Mouse (Mus musculus) brain, embryonic 18.5 days (tissue): ENCODE results near the gene Gm20604.

Source experiments
- DNase-seq: peaks from one replicate; pipeline ENCODE4 v3.0.0-alpha.2; 2012; ENCODE audit warnings: low read depth, low spot score

Gene Gm20604

GRCm38 (mm10) chr12:102758403-102758756 lies at the start of gene Gm20604:
TSS of gene Gm20604 (minus strand) at chr12:102758672.
- DNase-seq, result no peak

- no peak for DNase-seq
Observed at GRCm38 (mm10) chr12:102799528-102799927, 41.1 kb upstream of the Gm20604 start.

- no peak for DNase-seq
Observed at GRCm38 (mm10) chr12:102787927-102788326, 29.5 kb upstream of the Gm20604 start.

GRCm38 (mm10) chr12:102785593-102785985 lies 27.1 kb upstream of the Gm20604 start:
- no peak for DNase-seq

GRCm38 (mm10) chr12:102784899-102785592 lies 26.6 kb upstream of the Gm20604 start:
- DNase-seq, result no peak

GRCm38 (mm10) chr12:102782841-102783240 lies 24.4 kb upstream of the Gm20604 start:
- DNase-seq, result no peak

- DNase-seq, result no peak
Observed at GRCm38 (mm10) chr12:102779452-102779851, 21.0 kb upstream of the Gm20604 start.

GRCm38 (mm10) chr12:102778151-102778550 lies 19.7 kb upstream of the Gm20604 start:
- no peak for DNase-seq

- DNase-seq, result no peak
Observed at GRCm38 (mm10) chr12:102776035-102776434, 17.6 kb upstream of the Gm20604 start.

- DNase-seq, result no peak
Observed at GRCm38 (mm10) chr12:102772676-102773075, 14.2 kb upstream of the Gm20604 start.

- DNase-seq, result no peak
Observed at GRCm38 (mm10) chr12:102771601-102772000, 13.1 kb upstream of the Gm20604 start.

- DNase-seq, result no peak
Observed at GRCm38 (mm10) chr12:102769000-102769399, 10.5 kb upstream of the Gm20604 start.

GRCm38 (mm10) chr12:102763696-102764095 lies 5.2 kb upstream of the Gm20604 start:
- DNase-seq, result no peak

- no peak for DNase-seq
Observed at GRCm38 (mm10) chr12:102761668-102762067, 3.2 kb upstream of the Gm20604 start.

- no peak for DNase-seq
Observed at GRCm38 (mm10) chr12:102758936-102759335, 464 bp upstream of the Gm20604 start.

- DNase-seq, result peak; percentile 94
Observed at GRCm38 (mm10) chr12:102757689-102758402, 626 bp downstream of the Gm20604 start, which contains the start of the genes Gm28051, Gon7 and Ubr7. TSS of gene Gm28051 (minus strand) at chr12:102757765. TSS of gene Gon7 (minus strand) at chr12:102757803. TSS of gene Ubr7 (plus strand) at chr12:102757967.

- DNase-seq, result no peak
Observed at GRCm38 (mm10) chr12:102757055-102757688, 1.3 kb downstream of the Gm20604 start.

- DNase-seq, result no peak
Observed at GRCm38 (mm10) chr12:102756304-102756703, 2.2 kb downstream of the Gm20604 start.

- no peak for DNase-seq
Observed at GRCm38 (mm10) chr12:102748256-102748655, 10.2 kb downstream of the Gm20604 start.

- DNase-seq, result no peak
Observed at GRCm38 (mm10) chr12:102744839-102745238, 13.6 kb downstream of the Gm20604 start.

GRCm38 (mm10) chr12:102743589-102744574 lies 14.6 kb downstream of the Gm20604 start, which contains the start of the genes Moap1 and Tmem251:
TSS of gene Moap1 (minus strand) at chr12:102743661.
TSS of gene Tmem251 (plus strand) at chr12:102743762.
- peak; percentile 66 for DNase-seq
